Mouse (Mus musculus) spleen, adult 2 months (tissue): Measurements from ENCODE around the gene Kcnk4.

Experiments
- CTCF ChIP-seq: fragments of 200-500 bp; IDR thresholded peaks from 2 replicates; pipeline ENCODE4 v1.5.1; 2011; ENCODE audit warnings: mild to moderate bottlenecking, inconsistent platforms; ENCODE audit not compliant: insufficient read depth, insufficient read length, insufficient replicate concordance; ENCODE audit errors: extremely low read depth
- POLR2A ChIP-seq: fragments of 200-500 bp; IDR thresholded peaks from 2 replicates; pipeline ENCODE4 v1.6.1; 2011; ENCODE audit warnings: low read depth, low read length, inconsistent platforms

GRCm38 (mm10) chr19:6973581-6974190, 39.4 kb upstream of the Kcnk4 start:
- TF ChIP-seq POLR2A = no peak
- TF ChIP-seq CTCF = no peak
